Mouse (Mus musculus) stomach, postnatal 0 days (tissue): ENCODE results near the gene Ppfibp1.

Experiments
- CTCF ChIP-seq: IDR thresholded peaks from 2 replicates; pipeline ENCODE4 v1.5.1; 2016; ENCODE audit warnings: antibody characterized with exemption, low read depth, mild to moderate bottlenecking, moderate library complexity
- EP300 ChIP-seq: optimal IDR thresholded peaks from 2 replicates; pipeline ENCODE3; 2016; ENCODE audit warnings: antibody characterized with exemption

GRCm38 (mm10) chr6:146955896-146956295 is 67.6 kb downstream of the Ppfibp1 start:
- TF ChIP-seq CTCF = no peak
- TF ChIP-seq EP300 = no peak
